Mouse (Mus musculus): ENCODE measurements around the gene Slc6a11. TPM values are rescaled to one million over a fixed set of nuclear protein-coding genes. Genes with fewer than 3 reads are reported as not detected.

Gene Slc6a11
- polyA plus RNA-seq, 1 experiment from 2014 or later: not detected

DNA sequence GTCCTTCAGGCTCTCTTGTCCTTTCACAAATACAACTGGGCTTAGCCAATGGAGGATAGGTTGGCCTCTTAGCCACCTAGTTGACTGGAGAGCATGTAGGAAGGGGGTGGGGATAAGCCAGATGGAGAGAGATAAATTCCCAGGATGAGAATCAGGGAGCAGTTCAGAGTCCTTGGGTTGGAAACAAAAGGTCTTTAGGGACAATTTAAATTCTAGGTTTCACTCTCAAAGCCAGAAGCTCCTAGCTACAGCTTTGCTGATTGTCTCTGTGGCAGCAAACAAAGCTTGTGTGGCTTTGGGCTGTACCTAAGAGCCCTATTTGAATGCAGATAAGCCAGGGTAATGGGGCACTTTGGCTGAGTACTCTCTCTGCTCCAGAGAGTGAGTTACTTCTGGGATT lies 135.2 kb downstream of the Slc6a11 start:
- no peaks in the 10 kb centered on the region for H3K36me3 ChIP-seq (ENCODE audit: inconsistent target)
- no peaks in the 10 kb centered on the region for H3K79me2 ChIP-seq (ENCODE audit: inconsistent target)
- no peak overlapping the region for H3K27ac ChIP-seq
- H3K4me3 ChIP-seq (ENCODE audit: inconsistent target): no peak overlapping the region

DNA sequence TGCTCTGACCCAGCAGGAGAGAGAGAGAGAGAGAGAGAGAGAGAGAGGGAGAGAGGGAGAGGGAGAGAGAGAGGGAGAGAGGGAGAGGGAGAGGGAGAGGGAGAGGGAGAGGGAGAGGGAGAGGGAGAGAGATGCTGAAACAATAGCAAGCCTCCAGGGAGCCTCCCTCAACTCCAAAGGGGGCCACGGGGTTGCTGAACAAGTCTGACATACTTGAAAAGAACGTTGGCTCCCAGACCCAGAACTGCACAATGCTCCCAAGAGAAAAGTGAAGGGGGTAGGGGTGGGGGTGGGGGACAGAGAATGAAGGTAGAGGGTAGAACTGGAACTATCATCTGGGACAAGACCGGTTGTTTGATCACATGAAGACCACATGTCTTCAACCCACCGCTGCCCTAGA lies 136.9 kb downstream of the Slc6a11 start:
- Histone ChIP-seq H3K36me3 (ENCODE audit: inconsistent target) (no peaks in the 10 kb centered on the region), H3K27ac (no peak overlapping the region), H3K79me2 (ENCODE audit: inconsistent target) (no peaks in the 10 kb centered on the region), H3K4me3 (ENCODE audit: inconsistent target) (no peak overlapping the region)
- 61% methylated on average over 3 of the region's 4 CpGs for WGBS (ENCODE audit: missing documents)

DNA sequence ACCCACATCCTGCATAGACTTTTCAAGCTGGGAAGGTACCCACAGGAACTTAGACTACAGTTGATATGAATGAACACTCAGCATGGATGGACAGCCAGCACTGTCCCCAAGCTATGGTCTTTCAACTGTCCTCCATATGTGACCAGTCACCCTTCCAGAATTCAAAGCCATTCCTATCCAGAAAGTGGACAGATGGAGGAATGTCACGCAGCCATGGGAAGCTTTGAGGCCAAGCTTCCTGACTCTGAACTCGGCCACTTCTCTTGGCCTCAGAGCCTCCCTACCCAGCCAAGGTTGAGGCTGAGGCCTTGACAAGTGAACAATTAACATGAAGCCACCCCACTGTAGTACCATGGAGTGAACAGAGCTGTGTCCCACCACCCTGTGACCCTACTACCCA lies 138.5 kb downstream of the Slc6a11 start:
- no peaks in the 10 kb centered on the region for H3K79me2 ChIP-seq (ENCODE audit: inconsistent target)
- H3K4me3 ChIP-seq (ENCODE audit: inconsistent target): no peak overlapping the region
- 63% methylated on average over 2 of the region's 2 CpGs for WGBS (ENCODE audit: missing documents)
- no peaks in the 10 kb centered on the region for H3K36me3 ChIP-seq (ENCODE audit: inconsistent target)
- no peak overlapping the region for H3K27ac ChIP-seq

DNA sequence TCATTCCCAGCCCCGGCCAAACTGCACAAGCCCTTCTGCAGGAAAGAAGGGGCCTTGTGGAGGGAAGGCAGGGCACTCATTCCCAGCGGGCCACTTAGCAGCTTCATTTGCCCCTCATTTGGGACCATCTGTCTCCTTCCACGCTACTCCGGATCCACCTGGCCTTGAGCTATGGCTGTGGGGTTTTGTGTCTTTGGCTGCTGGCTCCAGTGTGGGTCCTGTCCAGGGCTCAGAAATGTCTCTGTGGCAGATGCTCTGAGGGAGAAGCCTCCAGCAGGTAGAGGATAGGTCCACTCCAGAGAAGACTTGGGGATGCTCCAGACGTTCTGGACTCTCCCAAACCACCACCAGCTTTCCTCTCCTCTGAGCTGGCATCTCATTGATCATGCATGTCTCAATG lies 139.8 kb downstream of the Slc6a11 start:
- 64% methylated on average over 5 of the region's 5 CpGs for WGBS (ENCODE audit: missing documents)
- Histone ChIP-seq H3K36me3 (ENCODE audit: inconsistent target) (no peaks in the 10 kb centered on the region), H3K27ac (no peak overlapping the region), H3K79me2 (ENCODE audit: inconsistent target) (no peaks in the 10 kb centered on the region), H3K4me3 (ENCODE audit: inconsistent target) (no peak overlapping the region)

DNA sequence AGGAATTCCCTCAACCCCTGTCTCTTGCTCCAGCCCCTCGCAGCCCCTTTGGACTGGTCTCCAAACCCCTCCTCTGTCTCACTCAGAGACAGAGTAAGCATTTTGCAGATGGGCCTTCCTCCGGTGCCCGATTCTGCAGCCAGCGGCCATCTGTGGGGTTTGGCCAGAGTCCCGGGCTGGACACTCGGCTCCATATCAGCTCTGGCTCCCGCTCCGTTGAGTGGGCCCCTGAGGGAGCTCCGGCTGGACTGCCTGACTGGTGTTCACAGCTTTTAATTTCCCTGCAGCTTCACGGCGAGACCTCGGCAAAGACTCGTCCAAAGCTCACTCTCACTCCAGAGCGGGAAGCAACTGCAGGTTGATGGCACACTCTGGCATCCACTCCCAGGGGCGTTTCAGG lies 141.2 kb downstream of the Slc6a11 start:
- Histone ChIP-seq H3K27ac (no peak overlapping the region), H3K79me2 (ENCODE audit: inconsistent target) (no peaks in the 10 kb centered on the region), H3K4me3 (ENCODE audit: inconsistent target) (no peak overlapping the region), H3K36me3 (ENCODE audit: inconsistent target) (no peaks in the 10 kb centered on the region)
- 91% methylated on average over 15 of the region's 15 CpGs for WGBS (ENCODE audit: missing documents)

DNA sequence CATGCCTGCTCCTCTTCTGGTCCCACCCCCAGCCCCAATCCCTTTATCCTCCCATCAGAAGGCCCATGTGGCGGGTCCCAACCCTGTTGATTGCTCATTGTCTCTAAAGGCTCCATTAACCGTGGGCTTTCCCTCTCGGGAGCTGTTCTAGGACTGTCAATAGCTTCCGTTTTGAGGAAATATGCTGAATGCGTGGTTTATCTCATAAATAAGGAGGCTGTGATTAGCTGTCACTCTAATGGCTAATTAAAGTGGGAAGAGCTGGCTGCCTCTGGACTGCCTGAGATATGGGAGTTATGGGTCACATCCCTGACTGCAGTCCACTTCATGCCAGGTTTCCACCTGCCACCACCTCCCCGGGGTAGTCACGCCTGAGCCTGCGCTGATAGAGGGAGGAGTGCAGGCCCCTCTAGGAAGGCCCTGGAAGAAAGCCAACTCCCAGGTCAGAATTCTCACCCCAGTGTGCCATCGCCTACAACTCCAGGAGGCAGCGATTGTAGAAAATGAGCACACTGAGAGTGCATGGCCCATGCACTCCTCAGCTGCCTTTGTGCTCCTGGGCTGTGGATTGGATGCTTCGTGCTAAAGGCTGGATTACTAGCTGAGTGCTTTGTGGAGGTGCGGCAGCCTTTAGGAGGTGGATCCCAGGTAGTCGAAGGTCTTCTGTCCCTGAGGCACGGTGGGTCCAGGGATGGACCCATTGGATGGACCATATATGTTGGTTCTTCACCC lies 143.1 kb downstream of the Slc6a11 start:
- no peak overlapping the region for H3K27ac ChIP-seq
- H3K79me2 ChIP-seq (ENCODE audit: inconsistent target): no peaks in the 10 kb centered on the region
- H3K4me3 ChIP-seq (ENCODE audit: inconsistent target): no peak overlapping the region
- WGBS (ENCODE audit: missing documents): 62% methylated on average over 14 of the region's 14 CpGs
- H3K36me3 ChIP-seq (ENCODE audit: inconsistent target): no peaks in the 10 kb centered on the region

DNA sequence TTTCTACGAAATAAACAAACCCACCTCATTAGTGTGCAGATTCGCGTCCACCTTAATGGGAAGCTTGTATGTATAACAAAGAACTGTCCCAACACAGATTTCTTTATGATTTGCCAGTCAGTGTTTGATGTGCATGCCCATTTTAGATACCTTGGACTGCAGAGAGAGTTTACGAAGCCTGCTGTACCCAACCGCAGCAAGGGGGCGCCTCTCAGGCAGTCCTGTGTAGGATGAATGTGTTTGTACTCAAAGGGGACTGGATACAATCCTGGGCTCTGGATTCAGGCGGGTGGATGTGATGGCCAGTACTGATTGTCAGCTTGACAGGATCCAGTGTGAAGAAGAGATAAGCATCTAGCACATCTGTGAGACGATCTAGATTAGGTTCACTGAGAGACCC lies 144.8 kb downstream of the Slc6a11 start:
- 64% methylated on average over 8 of the region's 8 CpGs for WGBS (ENCODE audit: missing documents)
- Histone ChIP-seq H3K36me3 (ENCODE audit: inconsistent target) (no peaks in the 10 kb centered on the region), H3K79me2 (ENCODE audit: inconsistent target) (no peaks in the 10 kb centered on the region), H3K27ac (no peak overlapping the region), H3K4me3 (ENCODE audit: inconsistent target) (no peak overlapping the region)

DNA sequence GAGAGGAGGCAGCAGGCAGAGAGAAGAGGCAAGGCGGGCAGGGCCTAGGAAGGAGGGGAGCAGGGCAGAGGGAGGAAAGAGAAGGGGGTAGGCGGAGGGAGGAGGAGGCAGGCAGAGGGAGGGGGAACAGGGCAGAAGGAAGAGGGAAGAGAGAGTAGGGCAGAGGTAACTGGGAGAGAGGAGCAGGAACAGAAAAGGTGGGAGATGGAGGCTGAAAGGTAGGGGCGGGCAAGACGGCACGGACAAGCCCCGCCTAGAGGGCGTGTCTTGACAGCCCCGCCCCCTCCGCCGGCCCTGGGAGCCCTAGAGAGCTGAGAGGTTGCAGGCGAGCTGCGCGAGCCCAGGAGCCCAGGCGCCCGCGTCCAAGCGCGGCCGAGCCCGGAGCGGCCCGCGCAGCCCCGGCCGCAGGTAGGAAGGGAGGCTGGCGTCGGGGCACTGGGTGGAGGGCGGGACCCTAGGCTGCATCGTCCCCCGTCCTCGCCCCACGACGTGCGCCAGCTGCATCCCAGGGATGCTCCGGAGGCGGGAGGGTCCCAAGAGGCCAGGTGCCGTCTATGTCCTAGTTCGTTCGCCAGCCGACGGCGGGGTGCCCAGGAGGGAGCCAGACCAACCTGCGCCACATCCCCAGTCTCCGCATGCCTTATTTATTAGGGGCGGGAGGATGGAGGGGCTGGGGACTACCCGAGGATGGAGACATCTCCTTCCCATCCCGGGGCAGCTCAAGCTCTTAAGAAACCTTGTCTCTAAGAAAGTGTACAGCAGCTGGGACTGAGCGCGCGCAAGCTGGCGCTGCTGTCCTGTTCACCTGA lies 151.6 kb downstream of the Slc6a11 start, which contains the start of gene Slc6a1:
Gene Slc6a1, plus strand, starts transcription at position 167 of the 809 bp plus-strand sequence.
- Histone ChIP-seq H3K79me2 (ENCODE audit: inconsistent target) (no peaks in the 10 kb centered on the region), H3K4me3 (ENCODE audit: inconsistent target) (no peak within 1 kb of the TSS)
- 9% methylated on average over 44 of the region's 51 CpGs for WGBS (ENCODE audit: missing documents)

DNA sequence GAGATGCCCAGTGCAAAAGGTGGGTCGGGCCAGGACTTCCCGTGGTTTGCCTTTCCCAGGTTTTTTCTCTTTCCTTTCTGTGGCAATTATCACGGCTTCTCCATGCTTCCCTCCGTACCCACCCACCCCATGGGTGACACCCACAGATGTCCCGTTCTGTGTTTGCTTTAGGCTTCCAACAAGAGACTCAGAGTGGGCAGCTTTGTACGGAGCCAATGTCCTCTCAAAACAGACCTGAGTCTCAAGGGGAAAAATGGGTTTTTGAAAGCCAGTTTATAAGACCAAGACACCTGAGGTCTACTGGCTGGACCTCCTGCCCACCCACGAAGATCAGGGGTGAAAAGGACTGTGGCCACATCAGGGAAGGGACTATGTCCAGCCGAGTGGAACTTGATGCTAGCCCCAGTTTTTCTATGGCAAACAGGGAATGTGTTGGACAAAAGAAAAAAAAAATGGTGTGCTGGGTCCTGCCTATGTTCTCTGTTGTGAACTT lies 152.3 kb downstream of the Slc6a11 start:
- 23% methylated on average over 8 of the region's 8 CpGs for WGBS (ENCODE audit: missing documents)

More for the DNA sequence above, 151.6 kb downstream of the Slc6a11 start, which contains the start of gene Slc6a1:
- no peaks in the 10 kb centered on the region for H3K36me3 ChIP-seq (ENCODE audit: inconsistent target)
- H3K27ac ChIP-seq: no peak within 1 kb of the TSS

DNA sequence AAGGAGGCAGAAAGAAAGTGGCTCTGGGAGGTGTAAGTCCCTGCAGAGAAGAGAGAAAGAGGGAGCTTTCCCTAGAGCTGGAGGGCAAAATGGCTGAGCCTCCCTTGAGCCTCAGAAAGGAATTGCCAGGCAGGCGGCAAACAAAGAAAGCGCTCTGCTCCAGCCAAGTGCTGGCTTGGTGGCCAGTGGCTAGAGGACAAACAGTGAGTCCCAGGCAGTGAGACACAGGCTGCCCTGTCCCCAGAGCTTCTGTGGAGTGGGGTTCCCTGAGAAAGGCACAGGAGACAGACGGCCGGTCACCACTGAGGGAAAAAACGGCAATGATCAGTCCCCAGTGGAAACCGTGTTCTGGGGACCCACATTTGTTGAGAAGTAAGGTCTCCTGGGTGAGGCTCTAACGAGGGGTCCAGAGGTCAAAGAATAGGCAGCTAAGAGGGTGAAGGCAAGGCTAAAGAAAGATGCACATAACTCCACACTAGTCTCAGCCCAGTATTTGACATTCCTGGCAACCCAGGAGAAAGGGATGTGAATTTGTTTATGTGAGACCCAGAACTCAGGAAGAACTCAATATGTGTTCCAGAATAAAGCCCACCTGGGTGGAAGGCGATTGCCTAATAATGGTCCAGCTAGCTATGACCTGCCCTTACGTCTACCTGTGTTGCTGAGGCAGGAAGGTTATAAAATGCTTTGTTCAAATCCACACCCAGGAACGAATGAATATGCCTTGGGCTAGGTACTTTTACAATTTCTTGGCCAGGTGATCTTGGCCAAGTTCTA lies 153.1 kb downstream of the Slc6a11 start:
- WGBS (ENCODE audit: missing documents): 63% methylated on average over 10 of the region's 10 CpGs
- Histone ChIP-seq H3K79me2 (ENCODE audit: inconsistent target) (no peaks in the 10 kb centered on the region), H3K4me3 (ENCODE audit: inconsistent target) (no peak overlapping the region), H3K36me3 (ENCODE audit: inconsistent target) (no peaks in the 10 kb centered on the region), H3K27ac (no peak overlapping the region)

More for the DNA sequence above, 152.3 kb downstream of the Slc6a11 start:
- no peak overlapping the region for H3K4me3 ChIP-seq (ENCODE audit: inconsistent target)
- no peaks in the 10 kb centered on the region for H3K79me2 ChIP-seq (ENCODE audit: inconsistent target)
- H3K36me3 ChIP-seq (ENCODE audit: inconsistent target): no peaks in the 10 kb centered on the region
- H3K27ac ChIP-seq: no peak overlapping the region

DNA sequence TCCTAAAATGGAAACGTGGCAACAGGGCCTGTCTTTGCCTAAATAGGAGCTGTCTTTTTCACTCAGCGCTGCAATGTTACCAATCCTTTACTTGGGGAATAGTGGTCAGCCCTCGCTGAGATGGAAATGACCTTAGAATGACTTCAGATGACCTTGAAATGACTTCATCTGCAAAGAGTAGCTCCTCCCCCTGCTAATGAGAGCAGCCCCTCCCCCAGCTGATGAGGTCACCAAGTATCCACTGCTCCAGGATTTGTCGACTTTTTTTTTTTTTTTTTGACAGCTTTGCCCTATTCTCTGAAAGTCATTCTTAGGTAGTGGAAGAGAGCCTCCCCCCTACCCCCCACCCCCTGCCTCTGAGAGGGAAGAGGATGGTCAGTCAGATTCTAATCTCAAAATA lies 154.4 kb downstream of the Slc6a11 start:
- H3K27ac ChIP-seq: no peak overlapping the region
- H3K36me3 ChIP-seq (ENCODE audit: inconsistent target): no peaks in the 10 kb centered on the region
- H3K4me3 ChIP-seq (ENCODE audit: inconsistent target): no peak overlapping the region
- WGBS (ENCODE audit: missing documents): 47% methylated on average over 3 of the region's 4 CpGs
- H3K79me2 ChIP-seq (ENCODE audit: inconsistent target): no peaks in the 10 kb centered on the region

DNA sequence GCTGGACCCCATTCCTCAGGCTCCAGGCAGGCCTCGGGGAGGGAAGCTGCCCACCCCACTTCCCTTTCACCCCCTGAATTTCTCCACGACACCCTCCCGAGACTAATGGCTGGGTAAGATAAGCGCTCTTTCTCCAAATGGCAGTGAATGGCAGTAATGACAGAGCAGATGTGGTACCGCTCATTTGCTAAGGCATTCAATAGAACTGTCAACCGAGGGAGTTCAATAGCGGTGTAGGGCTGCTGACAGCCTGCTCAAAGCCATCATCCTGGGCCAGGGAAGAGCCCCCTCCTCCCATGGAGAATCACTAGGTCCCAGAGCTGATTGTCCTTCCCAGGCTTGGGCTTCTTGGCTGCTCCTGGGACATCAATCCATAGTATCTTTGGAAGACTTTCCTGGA lies 158.1 kb downstream of the Slc6a11 start:
- no peak overlapping the region for H3K4me3 ChIP-seq (ENCODE audit: inconsistent target)
- H3K27ac ChIP-seq: no peak overlapping the region
- H3K79me2 ChIP-seq (ENCODE audit: inconsistent target): no peaks in the 10 kb centered on the region
- WGBS (ENCODE audit: missing documents): 23% methylated on average over 7 of the region's 7 CpGs
- H3K36me3 ChIP-seq (ENCODE audit: inconsistent target): no peaks in the 10 kb centered on the region

DNA sequence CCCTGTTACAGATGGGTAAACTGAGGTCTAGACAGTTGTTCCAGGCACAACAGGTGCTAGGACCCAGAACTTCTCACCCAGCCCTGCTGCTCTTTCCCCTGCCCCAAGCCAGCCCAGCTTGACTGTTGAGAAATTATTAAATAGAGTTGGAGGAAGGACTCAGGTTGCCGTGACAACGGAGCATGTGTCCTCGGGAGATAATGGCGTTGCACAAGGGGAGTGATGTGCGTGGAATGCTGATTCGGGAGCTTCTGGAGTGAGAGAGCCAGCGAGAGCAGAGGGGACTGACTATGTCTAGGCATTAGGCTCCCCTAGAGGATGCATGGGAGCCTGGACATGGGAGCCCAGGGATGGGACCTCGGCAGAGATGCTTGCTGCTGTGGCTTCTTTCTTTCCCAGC lies 159.1 kb downstream of the Slc6a11 start:
- WGBS (ENCODE audit: missing documents): 68% methylated on average over 8 of the region's 8 CpGs
- no peak overlapping the region for H3K4me3 ChIP-seq (ENCODE audit: inconsistent target)
- no peaks in the 10 kb centered on the region for H3K36me3 ChIP-seq (ENCODE audit: inconsistent target)
- no peak overlapping the region for H3K27ac ChIP-seq
- no peaks in the 10 kb centered on the region for H3K79me2 ChIP-seq (ENCODE audit: inconsistent target)

DNA sequence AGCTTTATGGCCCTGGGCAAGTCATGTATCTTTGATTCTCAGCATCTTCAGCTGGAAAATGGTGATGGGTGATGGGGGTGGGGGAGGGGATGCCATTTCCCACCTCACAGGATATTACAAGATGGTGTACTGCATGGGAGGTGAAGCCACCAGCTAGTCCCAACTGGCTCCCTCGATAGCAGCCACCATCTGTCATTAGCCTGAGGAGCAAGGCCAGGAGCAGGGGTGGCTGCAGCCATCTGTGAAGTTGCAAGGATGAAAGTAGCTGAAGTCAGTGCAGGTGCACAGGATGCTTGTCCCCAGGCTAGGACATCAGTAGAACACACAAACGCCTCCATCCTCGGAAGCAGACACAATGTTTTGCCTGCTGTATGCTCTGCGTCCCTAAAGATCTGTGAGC lies 159.9 kb downstream of the Slc6a11 start:
- Histone ChIP-seq H3K27ac (no peak overlapping the region), H3K36me3 (ENCODE audit: inconsistent target) (no peaks in the 10 kb centered on the region), H3K79me2 (ENCODE audit: inconsistent target) (no peaks in the 10 kb centered on the region), H3K4me3 (ENCODE audit: inconsistent target) (no peak overlapping the region)
- WGBS (ENCODE audit: missing documents): 62% methylated on average over 4 of the region's 4 CpGs
